ENCODE assay signal across 8 mouse cellular contexts in the genomic region with DNA sequence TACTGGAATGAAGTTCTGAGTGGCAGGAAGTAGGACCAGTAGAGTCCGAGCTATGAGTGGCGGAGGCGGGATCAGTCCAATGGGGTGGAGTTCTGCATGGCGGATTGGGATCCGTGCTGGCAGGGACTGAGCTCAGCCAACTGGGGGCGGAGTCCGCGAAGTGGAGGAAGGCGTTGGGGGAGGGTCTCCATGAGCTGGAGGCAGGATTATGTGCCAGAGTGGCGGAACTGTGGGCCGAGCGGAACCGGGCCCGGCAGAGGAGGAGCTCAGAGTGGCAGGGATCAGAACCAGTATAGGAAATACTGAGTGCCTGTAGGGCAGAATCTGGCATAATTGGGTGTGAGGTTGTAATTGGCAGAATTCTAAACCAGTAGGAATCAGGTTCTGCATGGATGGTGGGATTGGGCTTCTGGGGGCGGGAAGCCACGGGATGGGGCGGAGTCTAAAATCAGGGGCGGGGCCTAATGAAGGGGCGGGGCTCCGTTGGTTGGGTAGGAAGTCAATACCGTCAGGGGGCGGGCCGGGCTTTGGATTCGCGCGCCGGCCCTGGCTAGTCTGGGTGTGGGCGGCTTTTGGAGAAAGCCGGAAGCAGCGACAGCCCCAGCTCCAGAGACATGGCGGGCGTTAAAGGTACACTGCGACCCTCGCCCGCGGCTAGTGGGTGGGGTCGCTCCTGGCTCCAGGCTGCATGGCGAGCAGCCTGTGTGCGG. TPM values are rescaled to one million over a fixed set of nuclear protein-coding genes. Genes with fewer than 3 reads are reported as not detected.
DNase-seq lines count a peak whose midpoint lies in the region; ATAC-seq lines count a peak whose summit lies in the region.

A gene (plus strand): TSS at position 523 of the 710 bp plus-strand sequence.

- under 1% methylated on average over 39 of the region's 39 CpGs for WGBS in hindbrain, embryonic 11.5 days

- peak within 1 kb of the TSS; percentile 94 for H3K9ac ChIP-seq in hindbrain, embryonic 11.5 days (ENCODE audit: low read depth, low read length)

- peak within 1 kb of the TSS; percentile 88 for H3K4me3 ChIP-seq in hindbrain, embryonic 11.5 days (ENCODE audit: low read depth, low read length)

- no peaks in the 10 kb centered on the region for H3K36me3 ChIP-seq in hindbrain, embryonic 11.5 days (ENCODE audit: control insufficient read depth, insufficient read depth, low read length)

- H3K4me1 ChIP-seq in hindbrain, embryonic 11.5 days (replicated peaks; ENCODE audit: control insufficient read depth, insufficient read depth, low read length), result no peaks in the 10 kb centered on the region

- ATAC-seq in hindbrain, embryonic 11.5 days (ENCODE audit: low FRiP score), result peak; percentile 98

- H3K27me3 ChIP-seq in hindbrain, embryonic 11.5 days (ENCODE audit: control insufficient read depth, insufficient read depth, low read length), result no peaks in the 10 kb centered on the region

- peak within 1 kb of the TSS; percentile 92 for H3K27ac ChIP-seq in hindbrain, embryonic 11.5 days (ENCODE audit: low read depth, low read length)

- peak; percentile 100 for DNase-seq in Muller cell, postnatal 12 days (ENCODE audit: inconsistent ontology term)
- peak; percentile 99 for DNase-seq in cerebellum, adult 9-11 months
- peak; percentile 100 for DNase-seq in frontal cortex, adult 2 months (ENCODE audit: extremely low spot score in 1 of 2, low spot score in 1 of 2)
- DNase-seq in hindbrain, embryonic 11.5 days (ENCODE audit: low spot score), result peak; percentile 99
- peak; percentile 100 for DNase-seq in layer of hippocampus, postnatal 10 days (ENCODE audit: low spot score in 2 of 2)
- peak; percentile 100 for DNase-seq in lung, postnatal 10 days
- DNase-seq in ovary, postnatal 36 days (ENCODE audit: low spot score), result peak; percentile 99
- DNase-seq in thymus, postnatal 25 days, result peak; percentile 90

- H3K4me2 ChIP-seq in hindbrain, embryonic 11.5 days (replicated peaks; ENCODE audit: low read depth, low read length), result peak within 1 kb of the TSS; percentile 55

- no peaks in the 10 kb centered on the region for H3K9me3 ChIP-seq in hindbrain, embryonic 11.5 days (ENCODE audit: control insufficient read depth, low read length)

RNA-seq across cellular contexts. Expression of the gene that starts here (rescaled TPM):
- 38.8 and 39.0 TPM in 2 replicates for polyA plus RNA-seq in frontal cortex, adult 2 months (2012; rRNA removed)
- polyA plus RNA-seq in hindbrain, embryonic 11.5 days (2014; fragmentation: Nextera tagmentation; extraction: Ambion mirVana), result 78.1 and 83.3 TPM in 2 replicates
- 10 to 100 TPM; 28.3 to 34.7 TPM for total RNA-seq in layer of hippocampus, postnatal 10 days (2021)

Comparison
In these comparisons a context has a peak if more than half of its experiments do, and no peak if none do; other contexts are left out.
1. Peak in every context shown above with its lines: DNase-seq, ATAC-seq, H3K4me3 ChIP-seq and H3K27ac ChIP-seq.